Mouse (Mus musculus) erythroblast, adult 5-6 weeks (primary cell): ENCODE data around the gene Pex5. TPM values are rescaled to one million over a fixed set of nuclear protein-coding genes. Genes with fewer than 3 reads are reported as not detected.

Source experiments
- ATAC-seq: replicated peaks from 2 replicates; pipeline ENCODE4 v1.8.0; 2016; ENCODE audit warnings: moderate number of reproducible peaks, mild to moderate bottlenecking, moderate TSS enrichment, inconsistent platforms; ENCODE audit not compliant: poor library complexity, low FRiP score, severe bottlenecking
- total RNA-seq, 2 experiments: library from RNA; stranded (forward) in 1 of 2; stranded (reverse) in 1 of 2; fragments of 150-400 nt in 1 of 2; fragments of 200-764, 138-1000 nt in 1 of 2; gene quantifications; 2 replicates each; pipeline versions ENCODE4 v1.2.3 to v1.2.4; 2015 to 2017; ENCODE audit warnings: low replicate concordance in 2 of 2

Gene Pex5
- total RNA-seq (2015; ENCODE audit: low replicate concordance) (3.8 TPM in 2 replicates), total RNA-seq (2017; ENCODE audit: low replicate concordance) (5.2 and 7.0 TPM in 2 replicates)

DNA sequence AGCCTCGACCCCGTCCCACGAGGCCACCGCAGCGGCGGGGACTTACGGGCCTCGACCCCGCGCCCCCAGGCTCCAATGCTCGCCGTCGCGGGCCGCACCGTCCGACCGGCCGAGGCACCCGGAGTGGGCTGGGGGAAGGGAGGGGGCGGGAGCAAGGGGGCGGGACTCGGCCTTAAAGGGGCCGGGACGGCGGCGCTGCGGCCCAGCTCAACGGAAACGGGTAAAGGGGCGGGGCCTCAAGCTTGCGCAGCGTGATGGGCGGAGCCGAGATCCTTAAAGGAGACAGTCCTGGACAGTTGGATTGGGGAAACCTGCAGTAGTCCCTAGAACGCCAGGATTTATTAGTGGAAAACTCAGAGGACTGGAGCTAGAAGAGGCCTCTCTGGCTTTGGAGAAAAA, at the start of gene Pex5:
TSS of gene Pex5 (minus strand) at position 141 of the 399 bp plus-strand sequence.
- peak; percentile 91 for ATAC-seq

DNA sequence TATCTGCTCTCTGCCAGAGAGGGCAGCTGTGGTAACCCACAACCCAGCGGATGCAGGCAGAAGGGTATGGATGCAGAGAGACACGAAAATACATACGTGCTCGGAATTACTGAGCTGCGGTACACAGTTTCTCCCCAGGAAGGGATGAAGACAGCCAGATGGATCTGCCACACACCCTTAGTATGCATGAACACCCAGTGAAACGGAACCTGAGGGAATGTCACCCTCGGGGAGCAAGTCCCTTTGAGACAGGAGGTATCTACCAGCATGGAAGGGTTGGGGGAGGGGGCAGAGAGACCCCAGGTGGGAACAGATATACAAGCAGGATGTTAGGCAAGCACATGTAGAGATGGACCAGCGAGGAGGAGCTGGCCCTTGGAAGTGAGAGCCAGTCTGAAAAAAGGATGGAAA, 49.0 kb upstream of the Pex5 start:
- no peak for ATAC-seq

DNA sequence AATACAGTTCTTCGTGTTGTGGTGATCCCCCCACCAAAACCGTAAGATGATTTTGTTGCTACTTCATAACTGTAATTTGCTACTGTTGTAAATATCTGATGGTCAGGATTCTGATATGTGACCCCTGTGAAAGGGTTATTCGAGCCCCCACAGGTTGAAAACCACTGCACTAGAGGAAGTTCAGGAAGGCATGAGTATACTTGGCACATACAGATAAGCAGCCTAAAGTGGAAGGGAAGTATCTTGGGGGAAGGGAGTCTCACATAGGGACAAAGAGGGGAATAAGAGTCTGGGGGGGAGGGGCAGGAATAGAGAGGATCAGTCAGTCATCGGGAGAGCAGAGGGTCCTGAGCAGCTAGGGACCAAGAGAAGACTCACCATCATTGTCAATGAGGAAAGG, 44.5 kb upstream of the Pex5 start:
- no peak for ATAC-seq

GRCm38 (mm10) chr6:124458505-124458904, 43.6 kb upstream of the Pex5 start:
- ATAC-seq, result no peak

DNA sequence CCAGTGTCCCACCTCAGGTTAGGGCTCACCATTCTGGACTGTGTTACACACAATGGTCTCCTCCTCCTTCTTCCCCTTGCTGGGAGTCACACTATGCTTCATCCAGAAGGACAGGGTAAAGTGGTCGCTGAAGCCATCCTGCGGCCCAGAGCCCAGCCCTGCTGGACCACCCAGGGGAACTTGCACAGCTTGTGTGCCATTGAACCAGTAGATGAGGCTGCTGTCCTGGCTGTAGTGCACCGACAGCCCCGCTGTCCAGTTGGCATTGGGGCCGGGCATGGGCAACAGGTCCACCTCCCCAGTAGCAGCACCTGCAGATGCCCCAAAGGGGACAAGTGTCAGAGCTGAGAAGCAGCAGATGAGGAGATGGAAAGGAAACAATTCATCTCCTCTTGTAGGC, 43.0 kb upstream of the Pex5 start:
- ATAC-seq, result no peak

DNA sequence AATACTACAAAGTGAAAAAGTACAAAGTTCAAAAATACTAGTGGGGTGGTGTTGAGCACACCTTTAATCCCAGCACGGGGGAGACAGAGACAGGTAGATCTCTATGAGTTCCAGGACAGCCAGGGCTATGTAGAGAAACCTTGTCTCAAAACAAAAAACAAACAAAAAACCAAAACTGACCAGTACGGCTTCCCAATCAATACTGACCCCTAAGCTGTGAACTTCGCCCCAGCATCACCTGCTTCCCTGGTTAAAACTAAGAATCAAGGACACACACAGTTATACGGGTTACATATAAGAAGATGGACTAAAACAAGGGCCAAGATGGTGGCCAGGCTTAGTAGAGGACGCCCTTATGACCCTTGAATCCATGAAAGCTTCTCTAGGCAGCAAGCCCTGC, 41.4 kb upstream of the Pex5 start:
- ATAC-seq, result no peak

DNA sequence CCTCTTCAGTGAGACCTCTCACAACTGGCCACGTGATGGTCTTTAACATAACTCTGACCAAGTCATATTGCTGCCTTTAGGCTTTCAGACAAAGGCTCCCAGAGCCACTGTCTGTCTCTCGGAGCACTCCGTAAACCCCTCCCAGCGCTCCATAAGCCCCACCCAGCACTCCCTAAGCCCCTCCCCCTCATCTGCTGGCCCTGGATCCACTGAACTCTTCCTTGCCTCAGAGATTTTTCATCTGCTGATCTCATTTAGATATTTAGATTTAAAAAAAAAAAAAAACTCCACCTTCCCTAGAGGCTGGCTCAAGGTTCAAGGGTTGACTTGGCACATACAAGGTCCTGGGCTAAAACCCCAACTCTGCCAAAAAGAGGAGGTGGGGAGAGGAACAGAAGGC, 38.9 kb upstream of the Pex5 start:
- ATAC-seq, result no peak

- peak; percentile 60 for ATAC-seq
Observed at GRCm38 (mm10) chr6:124451995-124452394, 37.1 kb upstream of the Pex5 start.

- no peak for ATAC-seq
Observed at GRCm38 (mm10) chr6:124449668-124450383, 35.0 kb upstream of the Pex5 start.

- ATAC-seq, result no peak
Observed at GRCm38 (mm10) chr6:124448959-124449667, 34.2 kb upstream of the Pex5 start.

GRCm38 (mm10) chr6:124448186-124448852, 33.5 kb upstream of the Pex5 start:
- 0 out of 2 replicates have a peak, but pooled peaks have one; percentile 59 for ATAC-seq

- ATAC-seq, result no peak
Observed at GRCm38 (mm10) chr6:124447356-124447755, 32.5 kb upstream of the Pex5 start.

DNA sequence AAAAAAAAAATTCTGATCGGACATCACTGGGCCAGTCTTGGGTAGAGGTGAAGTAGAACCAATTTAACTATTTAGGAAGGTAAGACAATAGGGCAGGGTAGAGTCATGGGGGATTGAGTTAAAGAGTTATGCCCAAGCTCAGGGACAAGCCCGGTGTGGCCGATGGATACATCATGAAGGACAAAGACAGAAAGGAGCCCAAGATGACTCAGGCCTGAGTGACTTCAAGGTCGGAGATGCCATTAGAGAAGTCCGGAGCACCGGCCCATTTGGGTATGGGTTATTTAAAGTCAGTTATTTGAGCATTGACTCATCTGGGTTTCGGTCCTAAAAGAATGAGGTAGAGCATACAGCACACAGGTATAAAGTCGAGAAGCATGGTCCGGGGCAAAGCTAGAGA, 31.6 kb upstream of the Pex5 start:
- ATAC-seq, result no peak

DNA sequence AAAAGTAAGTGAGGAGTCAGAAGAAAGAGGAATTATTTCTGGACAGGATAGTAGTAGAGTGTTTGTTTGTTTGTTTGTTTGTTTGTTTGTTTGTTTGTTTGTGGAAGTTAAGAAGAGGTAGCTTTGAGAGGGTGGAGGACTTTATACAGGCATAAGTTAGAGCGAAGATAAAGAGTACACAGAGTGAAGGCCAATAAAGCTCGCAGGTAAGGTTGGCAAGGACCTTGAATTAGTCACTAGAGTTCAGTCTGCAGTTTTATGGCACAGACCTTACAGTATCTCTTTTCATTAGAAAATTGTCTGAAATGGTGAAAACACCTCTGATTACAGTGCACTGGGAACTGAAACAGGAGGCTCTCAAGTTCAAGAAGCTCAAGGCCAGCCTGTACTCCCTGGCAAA, 31.2 kb upstream of the Pex5 start:
- ATAC-seq, result no peak

DNA sequence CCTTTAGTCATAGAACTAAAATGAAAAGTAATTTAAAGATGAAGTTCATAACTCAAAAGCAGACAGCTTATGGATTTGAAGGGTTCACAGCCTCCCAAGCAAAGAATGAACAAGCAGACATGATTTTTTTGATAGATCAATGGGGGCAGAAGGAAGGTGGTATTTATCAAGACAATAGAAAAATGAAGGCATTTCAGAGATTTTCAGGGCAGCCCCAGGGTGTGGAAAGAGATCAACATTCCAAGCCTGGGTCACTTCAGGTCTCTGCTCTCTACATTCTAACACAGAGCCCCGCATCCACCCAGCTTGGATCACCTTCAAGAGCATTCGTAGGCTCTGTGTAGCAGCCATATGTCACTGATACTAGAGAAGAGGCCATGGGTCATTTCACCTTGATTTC, 28.5 kb upstream of the Pex5 start:
- no peak for ATAC-seq

DNA sequence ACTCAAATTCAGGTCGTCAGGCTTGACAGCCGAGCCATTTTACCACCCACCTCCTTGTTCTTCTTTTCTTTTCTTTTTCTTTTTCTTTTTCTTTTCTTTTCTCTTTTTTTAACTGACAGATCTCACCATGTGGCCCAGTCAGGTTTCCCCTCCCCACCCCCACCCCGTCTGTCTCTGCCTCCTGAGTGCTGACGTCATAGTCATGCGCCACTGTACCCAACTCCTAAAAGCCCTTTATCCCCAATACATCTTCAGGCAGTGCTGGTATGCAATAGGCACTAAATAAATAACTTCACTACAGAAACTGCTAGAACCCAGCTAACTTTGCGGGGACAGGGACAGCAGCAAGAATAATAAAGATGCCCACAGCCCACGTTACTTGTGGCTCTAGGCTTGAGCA, 21.4 kb upstream of the Pex5 start:
- ATAC-seq, result no peak

DNA sequence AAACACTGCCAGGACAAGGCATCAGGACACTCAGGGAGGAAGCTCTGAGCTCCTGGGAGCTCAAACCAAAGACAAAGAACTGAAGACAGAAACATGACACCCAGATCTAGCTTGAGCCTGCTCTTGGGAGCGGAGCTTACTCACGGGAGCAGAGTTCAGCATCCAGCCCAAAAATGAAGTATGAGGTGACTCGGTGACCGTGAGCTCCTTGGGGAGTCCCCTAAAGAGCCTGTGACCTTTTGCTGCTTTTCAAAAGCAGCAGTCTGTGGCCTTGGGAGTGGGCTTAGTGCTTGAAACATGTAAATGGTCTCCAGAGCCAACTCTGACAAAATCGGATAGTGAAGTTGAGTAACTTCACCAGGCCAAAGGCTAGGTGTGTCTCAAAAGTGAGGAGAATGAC, 20.3 kb upstream of the Pex5 start:
- no peak for ATAC-seq

DNA sequence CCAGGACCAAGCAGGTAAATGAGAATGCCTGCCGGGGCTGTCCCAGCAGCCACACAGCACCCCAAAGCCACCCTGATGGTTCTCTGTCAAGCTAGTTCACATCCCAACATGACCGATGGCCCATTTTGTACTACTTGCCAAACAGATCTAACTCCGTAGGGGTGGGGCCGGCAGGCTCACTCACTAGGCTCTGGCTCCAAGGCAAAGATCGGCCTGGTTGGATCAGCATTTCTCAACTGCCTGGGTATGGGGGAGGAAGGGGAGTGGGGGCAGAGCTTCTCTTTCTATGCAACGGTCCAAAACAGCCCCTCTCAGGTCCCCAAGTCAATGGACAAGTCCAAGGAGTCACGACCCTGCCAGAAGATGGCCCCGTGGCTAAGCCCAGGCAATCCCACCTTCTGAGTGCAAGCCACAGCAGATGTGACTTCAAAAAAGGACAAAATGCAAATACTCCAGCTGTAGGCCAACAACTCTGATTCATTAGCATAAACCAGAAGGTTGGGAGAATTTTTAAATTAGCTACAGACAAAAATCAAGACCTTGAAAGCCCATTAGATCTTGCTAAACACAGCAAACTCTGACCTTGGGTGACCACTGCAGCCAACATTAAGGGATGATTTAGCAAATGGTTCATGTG, 18.9 kb upstream of the Pex5 start:
- ATAC-seq, result no peak

GRCm38 (mm10) chr6:124430784-124431495, 16.1 kb upstream of the Pex5 start:
- ATAC-seq, result no peak

- no peak for ATAC-seq
Observed at GRCm38 (mm10) chr6:124430379-124430778, 15.5 kb upstream of the Pex5 start.
